Mouse (Mus musculus): ENCODE measurements around the gene Prkcsh. TPM values are rescaled to one million over a fixed set of nuclear protein-coding genes. Genes with fewer than 3 reads are reported as not detected.

Prkcsh gene
- total and polyA plus RNA-seq, 2 experiments from 2014 or later, result 69.7 to 84.9 TPM

DNA sequence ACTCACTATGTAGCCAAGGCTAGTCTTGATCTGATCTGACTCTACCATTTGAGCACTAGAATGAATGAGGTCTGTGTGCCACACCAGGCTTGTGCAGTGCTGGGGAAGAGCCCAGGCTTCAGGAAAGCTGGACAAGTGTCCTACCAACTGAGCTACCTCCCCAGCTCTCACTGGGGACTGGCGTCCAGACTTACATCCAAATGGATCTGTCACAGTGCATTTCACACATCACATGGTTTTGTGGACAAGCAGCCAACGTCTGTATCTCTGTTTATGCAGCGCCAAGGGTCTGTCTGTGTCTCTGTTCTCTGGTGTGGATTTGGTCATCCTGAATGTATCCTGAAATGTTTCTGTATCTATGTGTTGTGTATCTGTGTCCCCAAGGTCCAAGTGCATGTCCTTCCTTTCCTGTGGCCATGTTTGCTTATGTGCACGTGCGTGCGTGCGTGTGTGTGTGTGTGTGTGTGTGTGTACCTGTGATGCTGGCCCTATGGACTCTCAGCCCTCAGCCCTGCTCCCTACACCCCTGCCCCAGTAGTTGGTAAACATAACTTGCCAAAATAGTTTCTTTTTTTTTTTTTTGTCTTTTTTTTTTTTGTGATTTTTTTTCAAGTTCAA is 14.7 kb downstream of the Prkcsh start:
- 59% methylated on average over 7 of the region's 7 CpGs for WGBS
- H3K4me1 ChIP-seq (ENCODE audit: insufficient read depth, low read length), result no peaks in the 10 kb centered on the region
- peak; percentile 50 for DNase-seq (ENCODE audit: low spot score)
- no peak overlapping the region for H3K9ac ChIP-seq (replicated peaks; ENCODE audit: low read length)
- TF ChIP-seq CTCF (IDR thresholded peaks at IDR 0.05; ENCODE audit: low read depth), result no peak
- ATAC-seq, result peak; percentile 13; the same call in 1 of the 2 replicates
- H3K27me3 ChIP-seq (ENCODE audit: insufficient read depth, low read length), result no peaks in the 10 kb centered on the region
- H3K4me2 ChIP-seq (ENCODE audit: low read depth, low read length), result no peak overlapping the region
- no peak overlapping the region for H3K27ac ChIP-seq
- H3K4me3 ChIP-seq (ENCODE audit: low read length), result no peak overlapping the region
- peaks cover 31% of the 10 kb centered on the region for H3K36me3 ChIP-seq (ENCODE audit: insufficient read depth, low read length)
- H3K9me3 ChIP-seq (ENCODE audit: low read length), result no peaks in the 10 kb centered on the region

DNA sequence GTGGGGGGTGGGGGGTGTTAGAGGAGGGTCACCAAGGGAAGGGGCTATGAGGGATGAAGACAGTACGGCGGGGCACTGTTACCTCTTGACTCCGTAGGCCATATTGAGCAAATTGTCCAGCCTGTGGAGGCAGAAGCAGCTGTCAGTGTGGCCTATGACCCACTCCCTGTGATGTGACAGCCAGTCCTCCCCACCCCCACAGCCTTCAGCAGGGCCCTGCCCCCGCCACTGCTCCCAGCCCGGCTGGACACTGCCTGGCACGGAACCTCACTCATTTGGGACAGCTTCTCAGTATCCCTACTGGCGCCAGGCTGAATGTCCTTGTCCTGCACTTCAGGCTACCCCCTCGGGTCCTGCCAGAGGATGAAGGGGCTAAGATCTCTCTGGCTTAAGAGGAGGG is 22.0 kb downstream of the Prkcsh start:
- Histone ChIP-seq H3K9me3 (ENCODE audit: low read length) (no peaks in the 10 kb centered on the region), H3K4me1 (ENCODE audit: insufficient read depth, low read length) (no peaks in the 10 kb centered on the region), H3K27ac (no peak overlapping the region), H3K27me3 (ENCODE audit: insufficient read depth, low read length) (no peaks in the 10 kb centered on the region), H3K36me3 (ENCODE audit: insufficient read depth, low read length) (peaks cover 29% of the 10 kb centered on the region), H3K9ac (replicated peaks; ENCODE audit: low read length) (no peak overlapping the region), H3K4me2 (ENCODE audit: low read depth, low read length) (no peak overlapping the region), H3K4me3 (ENCODE audit: low read length) (no peak overlapping the region)
- no peak for TF ChIP-seq CTCF (IDR thresholded peaks at IDR 0.05; ENCODE audit: low read depth)
- no peak for ATAC-seq
- 46% methylated on average over 8 of the region's 8 CpGs for WGBS
- DNase-seq (ENCODE audit: low spot score), result no peak

DNA sequence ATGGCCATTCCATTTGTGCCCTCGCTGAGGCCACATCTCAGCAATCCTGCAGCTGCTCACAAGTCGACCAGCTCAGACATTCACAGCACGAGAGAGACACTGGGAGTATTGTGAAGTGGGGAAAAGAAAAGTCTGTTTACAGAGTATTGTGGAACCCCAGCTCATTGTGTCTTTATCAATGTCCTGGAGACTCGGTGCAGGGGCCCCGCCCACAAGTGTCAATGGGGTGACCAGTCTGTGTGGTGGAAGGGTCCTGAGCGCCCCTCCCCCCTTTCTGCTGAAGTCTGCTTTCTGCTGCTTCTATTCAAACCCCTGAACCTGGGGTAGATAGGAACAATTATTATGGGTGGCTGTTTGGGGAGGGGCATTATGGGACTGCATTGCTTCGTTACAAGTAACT is 25.9 kb downstream of the Prkcsh start:
- H3K4me3 ChIP-seq (ENCODE audit: low read length), result no peak overlapping the region
- no peak for ATAC-seq
- peaks cover 34% of the 10 kb centered on the region for H3K36me3 ChIP-seq (ENCODE audit: insufficient read depth, low read length)
- no peak for TF ChIP-seq CTCF (IDR thresholded peaks at IDR 0.05; ENCODE audit: low read depth)
- no peaks in the 10 kb centered on the region for H3K9me3 ChIP-seq (ENCODE audit: low read length)
- H3K4me1 ChIP-seq (ENCODE audit: insufficient read depth, low read length), result no peaks in the 10 kb centered on the region
- no peak for DNase-seq (ENCODE audit: low spot score)
- H3K27ac ChIP-seq, result no peak overlapping the region
- H3K9ac ChIP-seq (replicated peaks; ENCODE audit: low read length), result no peak overlapping the region
- H3K4me2 ChIP-seq (ENCODE audit: low read depth, low read length), result no peak overlapping the region
- WGBS, result 16% methylated on average over 7 of the region's 7 CpGs
- H3K27me3 ChIP-seq (ENCODE audit: insufficient read depth, low read length), result no peaks in the 10 kb centered on the region

DNA sequence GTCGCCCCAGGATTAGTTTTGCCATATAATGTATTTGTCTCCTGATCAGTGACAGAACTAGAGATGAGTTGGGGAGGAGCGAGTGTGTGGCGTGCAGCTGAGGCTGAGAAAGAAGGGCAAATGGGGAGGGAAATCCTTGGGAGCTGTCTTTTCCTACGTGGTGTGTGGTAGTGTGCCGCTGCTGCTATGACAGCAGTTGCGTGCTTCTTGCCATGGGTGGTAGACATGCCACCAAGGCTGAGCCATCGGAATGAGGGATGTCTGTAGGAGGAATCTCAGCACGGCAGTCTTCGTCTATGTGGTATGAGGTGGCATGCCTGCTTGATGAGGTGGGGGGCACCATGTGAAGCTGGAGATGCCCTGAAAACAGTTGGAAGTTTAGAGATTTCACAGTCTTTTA is 27.8 kb downstream of the Prkcsh start:
- Histone ChIP-seq H3K27ac (no peak overlapping the region), H3K4me3 (ENCODE audit: low read length) (no peak overlapping the region), H3K4me2 (ENCODE audit: low read depth, low read length) (no peak overlapping the region), H3K4me1 (ENCODE audit: insufficient read depth, low read length) (no peaks in the 10 kb centered on the region), H3K36me3 (ENCODE audit: insufficient read depth, low read length) (peaks cover 21% of the 10 kb centered on the region), H3K9me3 (ENCODE audit: low read length) (no peaks in the 10 kb centered on the region), H3K9ac (replicated peaks; ENCODE audit: low read length) (no peak overlapping the region), H3K27me3 (ENCODE audit: insufficient read depth, low read length) (no peaks in the 10 kb centered on the region)
- DNase-seq (ENCODE audit: low spot score), result no peak
- 90% methylated on average over 9 of the region's 9 CpGs for WGBS
- no peak for TF ChIP-seq CTCF (IDR thresholded peaks at IDR 0.05; ENCODE audit: low read depth)
- no peak for ATAC-seq

DNA sequence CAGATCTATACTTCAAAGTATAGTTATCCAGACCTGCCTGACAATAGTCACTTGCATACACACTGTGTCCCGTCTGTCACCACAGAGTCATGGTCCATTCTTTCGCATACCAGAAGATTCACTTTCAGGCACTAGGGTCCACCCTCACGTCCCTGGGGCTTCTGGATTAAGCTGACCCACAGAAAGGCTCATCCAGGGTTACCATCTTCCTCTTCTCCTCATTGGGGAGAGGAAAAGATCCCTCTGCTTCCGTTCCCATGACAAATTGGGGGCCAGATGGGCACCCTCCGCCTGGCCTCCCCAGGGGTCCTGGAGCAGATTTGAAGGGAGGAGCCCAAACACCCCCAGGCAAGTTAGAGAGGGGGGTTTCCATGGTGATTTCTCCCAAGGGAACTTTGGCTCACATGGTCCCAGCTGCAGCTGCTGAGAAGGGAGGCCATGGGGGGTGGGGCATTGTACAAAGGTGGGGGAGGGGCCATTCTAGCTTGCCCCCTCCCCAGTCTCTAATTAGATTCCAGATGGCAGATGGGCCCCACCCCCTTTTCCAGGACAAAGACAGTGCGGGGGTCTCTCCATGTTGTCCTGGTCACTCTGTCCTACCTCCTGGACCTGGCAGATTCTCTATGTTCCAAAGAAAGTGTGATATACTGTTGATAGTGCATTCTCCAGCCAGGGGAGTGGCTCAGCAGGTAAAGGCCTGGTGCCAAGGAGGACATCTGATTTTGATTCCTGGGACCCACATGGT is 32.9 kb downstream of the Prkcsh start:
- peaks cover 9% of the 10 kb centered on the region for H3K36me3 ChIP-seq (ENCODE audit: insufficient read depth, low read length)
- ATAC-seq, result peak; percentile 37
- H3K27ac ChIP-seq, result no peak overlapping the region

DNA sequence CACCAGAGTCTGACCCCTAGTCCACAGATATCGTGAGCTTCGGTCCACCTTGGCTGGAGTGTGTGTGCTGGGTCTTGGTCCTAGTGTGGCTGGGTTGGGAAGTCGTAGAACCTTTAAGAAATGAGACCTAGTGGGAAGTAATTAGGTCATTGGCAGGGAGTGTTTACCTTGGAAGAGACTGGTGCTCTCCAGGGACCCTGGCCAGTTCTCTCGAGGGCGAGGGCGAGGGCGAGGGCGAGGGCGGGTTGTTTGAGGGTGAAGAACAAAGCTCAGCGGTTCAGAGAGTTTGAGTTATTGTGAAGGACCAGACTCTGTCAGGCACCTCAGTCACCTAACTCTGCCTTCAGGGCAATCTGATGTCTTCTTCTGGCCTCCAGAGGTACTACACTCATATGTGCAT is 35.2 kb downstream of the Prkcsh start:
- no peak overlapping the region for H3K4me2 ChIP-seq (ENCODE audit: low read depth, low read length)
- no peak for DNase-seq (ENCODE audit: low spot score)
- TF ChIP-seq CTCF (IDR thresholded peaks at IDR 0.05; ENCODE audit: low read depth), result no peak
- no peaks in the 10 kb centered on the region for H3K27me3 ChIP-seq (ENCODE audit: insufficient read depth, low read length)
- no peak overlapping the region for H3K27ac ChIP-seq
- WGBS, result 76% methylated on average over 10 of the region's 10 CpGs
- H3K9ac ChIP-seq (replicated peaks; ENCODE audit: low read length), result no peak overlapping the region
- H3K9me3 ChIP-seq (ENCODE audit: low read length), result no peaks in the 10 kb centered on the region
- no peak overlapping the region for H3K4me3 ChIP-seq (ENCODE audit: low read length)
- H3K4me1 ChIP-seq (ENCODE audit: insufficient read depth, low read length), result 0 out of 2 replicates have a peak, but pooled peaks cover 4% of the 10 kb centered on the region
- H3K36me3 ChIP-seq (ENCODE audit: insufficient read depth, low read length), result no peaks in the 10 kb centered on the region
- ATAC-seq, result no peak

More for the DNA sequence above, 32.9 kb downstream of the Prkcsh start:
- H3K9me3 ChIP-seq (ENCODE audit: low read length), result no peaks in the 10 kb centered on the region
- WGBS, result 21% methylated on average over 6 of the region's 6 CpGs
- H3K4me3 ChIP-seq (ENCODE audit: low read length), result no peak overlapping the region
- TF ChIP-seq CTCF (IDR thresholded peaks at IDR 0.05; ENCODE audit: low read depth), result no peak
- no peaks in the 10 kb centered on the region for H3K27me3 ChIP-seq (ENCODE audit: insufficient read depth, low read length)
- H3K4me2 ChIP-seq (ENCODE audit: low read depth, low read length), result no peak overlapping the region
- peak; percentile 69 for DNase-seq (ENCODE audit: low spot score)
- no peak overlapping the region for H3K9ac ChIP-seq (replicated peaks; ENCODE audit: low read length)
- H3K4me1 ChIP-seq (ENCODE audit: insufficient read depth, low read length), result 0 out of 2 replicates have a peak, but pooled peaks cover 4% of the 10 kb centered on the region

DNA sequence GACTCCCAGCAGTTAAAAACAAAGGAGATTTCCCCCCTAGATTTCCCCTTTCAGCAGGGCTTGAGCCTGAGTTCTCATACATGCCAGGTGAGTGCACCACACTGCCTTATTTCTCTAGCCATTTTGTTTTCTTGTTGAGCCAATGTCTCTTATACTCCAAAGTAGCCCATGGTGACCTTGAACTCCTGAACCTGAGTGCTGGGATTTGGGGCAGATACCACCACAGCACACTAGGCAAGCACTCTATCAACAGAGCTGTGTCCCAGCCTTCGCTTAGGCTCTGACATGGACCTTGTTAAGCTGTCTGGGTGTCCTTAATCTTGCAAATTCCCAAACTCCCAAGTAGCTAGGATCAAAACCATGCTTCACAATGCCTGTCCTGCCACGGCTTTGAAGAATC is 39.2 kb downstream of the Prkcsh start:
- ATAC-seq, result no peak

More for the DNA sequence above, 39.2 kb downstream of the Prkcsh start:
- H3K27me3 ChIP-seq (ENCODE audit: insufficient read depth, low read length), result no peaks in the 10 kb centered on the region
- no peaks in the 10 kb centered on the region for H3K36me3 ChIP-seq (ENCODE audit: insufficient read depth, low read length)
- H3K4me1 ChIP-seq (ENCODE audit: insufficient read depth, low read length), result no peaks in the 10 kb centered on the region
- H3K4me2 ChIP-seq (ENCODE audit: low read depth, low read length), result no peak overlapping the region
- DNase-seq (ENCODE audit: low spot score), result no peak
- H3K27ac ChIP-seq, result no peak overlapping the region
- no peak overlapping the region for H3K4me3 ChIP-seq (ENCODE audit: low read length)
- WGBS, result 64% methylated on average over 2 of the region's 2 CpGs
- no peaks in the 10 kb centered on the region for H3K9me3 ChIP-seq (ENCODE audit: low read length)
- no peak for TF ChIP-seq CTCF (IDR thresholded peaks at IDR 0.05; ENCODE audit: low read depth)
- H3K9ac ChIP-seq (replicated peaks; ENCODE audit: low read length), result no peak overlapping the region

All from hindbrain, postnatal 0 days (tissue).